Mouse (Mus musculus) hematopoietic stem cell, adult 5-6 weeks (primary cell): ENCODE results near the gene Tmem198b. TPM values are rescaled to one million over a fixed set of nuclear protein-coding genes. Genes with fewer than 3 reads are reported as not detected.
"Not testable (repeated sequence)": the region's sequence is repeated elsewhere in the genome, so short reads cannot be mapped to it uniquely, and the experiment has no call there.

ENCODE experiments used
- ATAC-seq, 2 experiments: fragments of 125-278 bp in 1 of 2; replicated peaks in 1 of 2; 2 replicates each; pipeline ENCODE4 v1.8.0; 2016 to 2017; ENCODE audit warnings: inconsistent platforms in 2 of 2, mild to moderate bottlenecking in 2 of 2, moderate number of reproducible peaks in 2 of 2, low read depth in 1 of 2, moderate TSS enrichment in 1 of 2; ENCODE audit not compliant: low FRiP score in 2 of 2, poor library complexity in 2 of 2, severe bottlenecking in 2 of 2, insufficient read depth in 1 of 2, low TSS enrichment in 1 of 2
- total RNA-seq: library from RNA; stranded (forward); fragments of 172-1452, 232-1000 nt; gene quantifications from 2 replicates; pipeline ENCODE4 v1.2.3, GENCODE M21; 2017

Tmem198b gene
- total RNA-seq = 4.9 and 6.8 TPM in 2 replicates

DNA sequence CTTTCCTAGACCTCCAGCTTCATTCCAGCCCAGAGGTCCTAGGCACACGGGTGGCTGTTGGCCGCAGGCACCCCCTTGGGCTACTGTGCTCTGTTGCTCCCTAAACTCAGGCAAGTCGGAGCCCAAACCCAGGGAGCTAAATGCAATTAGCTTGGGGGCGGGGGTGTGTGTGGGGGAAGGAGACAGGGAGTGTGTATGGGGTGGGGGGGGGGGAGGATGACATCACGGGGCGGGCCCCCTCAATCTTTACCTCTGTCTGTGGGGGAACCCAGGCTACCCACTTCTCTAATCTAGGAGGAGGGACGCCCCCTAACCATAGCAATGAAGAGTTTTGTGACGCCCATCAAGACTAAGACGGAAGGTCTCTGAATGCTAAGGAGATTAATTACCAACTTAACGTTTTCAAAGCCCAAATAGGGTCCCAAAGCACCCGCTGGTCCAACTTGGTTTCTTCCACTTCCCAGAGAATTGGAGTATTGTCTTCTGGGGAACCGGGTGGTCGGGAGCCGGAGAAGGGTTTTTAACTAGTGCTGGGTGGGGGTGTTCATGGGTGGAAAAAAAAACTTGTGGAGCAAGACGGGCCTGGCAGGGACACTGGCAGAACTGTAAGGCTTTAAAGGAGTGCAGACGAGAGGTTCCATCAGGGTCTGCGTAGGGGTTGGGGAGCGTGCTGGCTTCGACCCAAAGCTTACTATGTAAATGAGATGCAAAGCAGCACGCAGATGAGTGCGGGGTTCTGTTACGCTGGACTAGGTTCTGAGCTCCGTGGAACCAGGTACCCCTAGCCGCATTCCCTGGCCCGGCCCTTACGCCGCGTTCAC, at the start of gene Tmem198b:
Tmem198b (minus strand) TSS at position 100 of the 821 bp plus-strand sequence.
- peak; percentile 20 to 34; a peak in 3 of 4 replicates for ATAC-seq

DNA sequence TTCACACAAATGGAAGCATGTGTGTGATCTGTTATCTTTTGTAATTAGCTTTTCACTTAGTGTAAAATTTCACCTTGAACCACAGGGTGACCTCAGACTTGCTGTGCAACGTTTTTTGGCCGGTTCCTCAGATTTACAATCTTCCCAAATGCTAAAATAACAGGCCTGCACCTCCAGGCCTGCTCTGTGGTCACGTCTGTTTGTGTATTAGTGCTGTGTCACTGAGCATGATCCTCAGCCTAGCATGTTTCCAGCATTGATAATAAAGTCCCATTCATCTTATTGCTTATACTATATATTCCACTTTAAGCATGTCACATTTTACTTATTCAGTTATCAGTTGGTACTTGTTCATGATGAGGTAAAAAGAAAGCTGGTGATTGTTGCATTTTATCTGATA, 46.2 kb upstream of the Tmem198b start:
- ATAC-seq = no peak

DNA sequence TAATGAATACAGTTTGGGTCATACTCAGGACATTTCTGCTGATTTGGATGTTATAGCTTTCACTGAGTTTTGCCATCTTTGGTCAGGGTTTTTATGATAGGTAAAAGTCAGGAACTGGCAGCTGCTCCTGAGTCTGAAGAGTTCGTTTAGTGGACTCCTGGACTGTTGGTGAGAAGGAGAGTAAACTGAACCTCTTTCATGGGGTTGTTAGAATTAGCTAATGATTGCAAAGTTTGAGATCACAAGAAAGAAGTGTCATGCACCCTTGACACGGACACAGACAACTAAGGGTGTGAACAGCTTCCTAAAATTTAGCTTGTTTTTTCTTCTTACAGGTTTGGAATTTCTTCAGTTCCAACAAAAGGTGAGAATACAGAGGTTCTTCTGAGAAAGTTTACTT, 44.3 kb upstream of the Tmem198b start:
- no peak for ATAC-seq

DNA sequence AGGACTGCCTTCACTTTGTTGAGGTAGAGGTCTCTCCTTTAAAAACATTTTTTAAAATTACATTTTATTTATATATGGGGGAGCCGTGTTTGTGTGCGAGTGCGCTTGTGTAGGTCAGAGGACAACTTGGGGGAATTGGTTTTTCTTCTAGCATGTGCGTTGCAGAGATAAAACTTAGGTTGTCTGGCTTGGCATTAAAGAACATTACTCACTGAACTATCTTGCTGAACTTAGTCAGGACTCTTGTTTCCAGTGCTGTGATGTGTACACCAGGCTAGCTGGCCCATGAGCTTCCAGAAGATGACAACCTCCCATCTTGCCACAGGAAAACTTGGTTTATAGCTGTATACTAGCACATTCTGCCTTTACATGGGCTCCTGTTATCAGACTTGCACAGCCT, 42.5 kb upstream of the Tmem198b start:
- no peak for ATAC-seq

DNA sequence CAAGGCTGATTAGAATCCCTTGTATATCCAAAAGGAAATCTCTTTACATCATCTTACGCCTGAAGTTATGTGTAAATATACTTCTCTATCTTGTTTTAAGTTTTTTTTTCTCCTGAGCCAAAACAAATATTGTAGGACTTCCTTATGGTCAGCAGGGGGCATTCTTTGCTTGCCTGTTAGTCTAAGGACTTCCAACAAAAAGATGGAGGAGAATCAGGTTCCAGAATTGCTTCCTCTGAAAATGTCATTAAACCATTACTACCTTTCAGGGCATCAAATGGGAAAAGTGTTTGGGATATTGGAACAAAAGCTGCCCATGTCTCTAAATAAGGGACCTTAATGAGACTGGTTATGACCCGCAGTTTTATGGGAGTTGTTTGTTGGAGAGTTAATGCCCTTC, 41.3 kb upstream of the Tmem198b start:
- ATAC-seq = peak in 1 of 2 experiments; percentile 45; a peak in 1 of 4 replicates

DNA sequence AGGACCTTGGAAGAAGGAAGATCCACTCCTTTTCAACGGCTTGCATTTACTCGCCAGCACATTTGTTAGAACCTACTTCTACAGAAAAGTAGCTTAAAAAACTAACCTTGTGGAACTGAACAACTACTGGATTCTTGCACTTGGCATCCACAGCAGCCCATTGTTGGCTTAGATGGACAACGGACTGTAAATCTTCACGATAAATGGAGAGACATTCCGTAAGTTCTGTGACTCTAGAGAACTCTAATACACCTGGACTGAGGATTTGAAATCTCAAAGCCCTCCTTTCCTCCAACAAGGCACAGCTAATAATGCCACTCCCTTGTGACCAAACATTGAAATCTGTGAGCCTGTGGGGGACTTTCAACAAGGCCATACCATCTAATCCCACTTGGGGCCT, 39.1 kb upstream of the Tmem198b start:
- no peak for ATAC-seq

DNA sequence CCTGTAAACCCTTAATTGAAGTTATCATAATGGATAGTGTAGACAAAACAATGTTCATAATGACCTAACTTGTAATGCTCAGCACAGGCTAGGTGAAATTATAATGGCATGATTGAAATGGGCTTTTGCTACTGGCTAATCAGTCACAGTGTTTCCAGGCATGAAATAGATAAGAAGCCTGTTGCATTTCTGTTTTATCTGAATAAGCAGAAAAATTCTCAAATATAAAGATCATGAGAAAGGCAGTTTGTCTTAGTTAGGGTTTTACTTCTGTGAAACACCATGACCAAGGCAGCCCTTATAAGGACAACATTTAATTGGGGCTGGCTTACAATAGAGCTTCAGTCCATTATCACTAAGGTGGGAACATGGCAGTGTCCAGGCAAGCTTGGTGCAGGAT, 36.4 kb upstream of the Tmem198b start:
- no peak for ATAC-seq

DNA sequence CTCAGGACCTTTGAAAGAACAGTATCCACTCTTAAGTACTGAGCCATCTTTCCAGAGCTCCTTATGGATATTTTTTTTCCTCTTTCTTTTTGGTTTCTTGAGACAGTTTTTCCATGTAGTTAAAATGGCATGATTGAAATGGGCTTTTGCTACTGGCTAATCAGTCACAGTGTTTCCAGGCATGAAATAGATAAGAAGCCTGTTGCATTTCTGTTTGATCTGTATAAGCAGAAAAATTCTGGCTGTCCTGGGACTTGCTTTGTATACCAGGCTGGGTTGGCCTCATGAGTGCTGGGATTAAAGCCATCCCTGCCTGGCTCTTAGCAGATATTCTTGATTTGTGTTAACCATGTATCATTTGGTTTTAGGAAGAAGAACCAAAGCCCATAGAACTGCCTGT, 35.3 kb upstream of the Tmem198b start:
- ATAC-seq = no peak

DNA sequence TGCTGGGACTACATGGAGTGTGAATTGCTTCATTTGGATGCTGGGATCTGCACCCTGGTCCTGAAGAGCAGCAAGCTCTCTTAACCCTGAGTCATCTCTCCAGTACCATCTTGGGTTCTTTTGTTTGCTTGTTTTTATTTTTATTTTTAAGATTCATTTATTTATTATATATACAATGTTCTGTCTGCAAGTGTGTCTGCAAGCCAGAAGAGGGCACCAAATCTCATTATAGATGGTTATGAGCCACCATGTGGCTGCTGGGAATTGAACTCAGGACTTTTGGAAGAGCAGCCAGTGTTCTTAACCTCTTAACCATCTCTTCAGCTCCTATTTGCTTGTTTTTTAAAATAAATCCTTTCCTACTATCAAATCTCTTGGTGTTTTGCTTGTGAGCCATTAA, 33.2 kb upstream of the Tmem198b start:
- no peak for ATAC-seq

DNA sequence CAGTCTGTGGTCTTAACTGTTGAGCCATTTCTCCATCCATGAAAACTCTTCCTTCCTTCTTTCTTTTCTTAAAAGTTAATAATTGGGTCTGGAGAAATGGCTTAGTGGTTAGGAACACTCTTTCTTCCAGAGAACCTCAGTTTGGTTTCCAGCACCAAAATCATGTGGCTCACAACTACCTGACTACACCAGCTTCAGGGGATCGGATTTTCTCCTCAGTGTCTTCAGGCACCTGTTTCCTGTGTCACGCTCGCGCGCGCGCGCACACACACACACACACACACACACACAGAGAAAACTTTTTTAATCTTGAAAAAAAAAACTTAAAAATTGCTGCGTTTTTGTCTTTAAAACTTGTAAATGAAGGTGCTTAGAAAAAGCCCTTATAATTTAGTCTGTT, 19.7 kb upstream of the Tmem198b start:
- no peak for ATAC-seq

DNA sequence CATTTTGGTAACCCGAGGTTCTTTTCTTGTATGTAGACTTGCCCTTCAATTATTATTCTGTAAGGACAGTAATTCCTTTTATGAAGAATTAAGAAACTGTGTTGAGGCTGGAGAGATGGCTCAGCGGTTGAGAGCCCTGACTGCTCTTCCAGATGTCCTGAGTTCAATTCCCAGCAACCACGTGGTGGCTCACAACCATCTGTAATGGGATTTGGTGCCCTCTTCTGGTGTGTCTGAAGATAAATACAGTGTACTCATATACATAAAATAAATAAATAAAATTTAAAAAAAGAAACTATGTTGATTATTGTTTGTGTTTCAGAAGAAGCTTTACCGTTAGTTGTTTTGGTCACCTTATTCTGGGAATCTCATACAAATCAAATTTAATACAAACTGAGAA, 18.9 kb upstream of the Tmem198b start:
- not testable (repeated sequence) for ATAC-seq

DNA sequence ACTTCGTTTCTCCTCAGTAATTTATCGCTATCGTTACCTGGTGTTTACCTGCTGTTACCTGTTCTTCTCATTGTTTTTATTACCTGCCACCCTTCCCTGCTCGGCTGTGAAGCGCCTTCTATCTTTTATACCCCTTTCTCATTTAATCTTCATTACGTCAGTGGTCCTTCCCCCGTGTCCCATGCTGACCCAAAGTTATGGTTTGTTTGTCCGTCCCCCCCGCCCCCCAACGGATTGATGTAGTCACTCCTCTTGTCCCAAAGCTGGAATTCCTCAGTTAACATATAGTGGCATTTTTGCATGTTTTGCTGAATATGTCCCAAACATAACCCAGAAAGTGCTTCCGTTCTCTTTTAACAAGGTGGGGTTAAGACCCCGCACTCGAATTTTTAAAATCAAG, 18.0 kb upstream of the Tmem198b start:
- ATAC-seq = no peak

DNA sequence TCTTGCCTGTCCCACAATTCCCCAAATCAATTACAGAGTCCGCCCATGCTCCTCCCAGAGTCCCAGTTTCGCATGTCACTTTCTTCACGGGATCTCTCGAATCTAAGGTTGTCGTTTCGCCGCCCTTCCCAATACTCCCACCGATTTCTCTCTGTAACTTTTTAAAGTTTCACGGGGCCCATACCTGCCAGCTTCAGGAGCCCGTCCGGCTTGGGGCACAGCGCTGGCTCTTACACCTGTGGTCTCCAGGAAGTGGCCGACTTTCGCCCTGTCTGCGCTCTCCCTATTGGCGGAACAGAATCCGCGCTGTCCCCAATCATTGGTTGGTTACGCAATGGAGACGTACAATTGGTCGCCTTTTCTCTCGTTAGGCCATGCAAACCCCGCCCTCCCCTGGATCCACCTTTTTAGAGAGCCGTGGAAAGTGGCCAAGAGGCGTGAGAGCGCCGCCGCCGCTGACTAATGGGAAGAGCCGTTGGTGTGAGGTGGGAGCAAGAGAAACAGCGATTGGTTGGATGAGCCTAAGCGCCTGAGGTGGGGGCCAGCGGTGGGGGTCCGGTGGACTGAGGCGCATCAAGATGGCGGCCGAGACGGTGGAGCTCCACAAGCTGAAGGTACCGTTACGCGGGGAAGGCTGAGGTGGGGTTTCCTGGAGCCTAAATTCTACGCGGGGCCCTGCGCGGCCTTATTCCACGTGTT, 17.3 kb upstream of the Tmem198b start, which contains the start of gene Ormdl2:
Ormdl2 (minus strand) TSS at position 288 of the 699 bp plus-strand sequence.
- peak; percentile 98 to 99 for ATAC-seq

DNA sequence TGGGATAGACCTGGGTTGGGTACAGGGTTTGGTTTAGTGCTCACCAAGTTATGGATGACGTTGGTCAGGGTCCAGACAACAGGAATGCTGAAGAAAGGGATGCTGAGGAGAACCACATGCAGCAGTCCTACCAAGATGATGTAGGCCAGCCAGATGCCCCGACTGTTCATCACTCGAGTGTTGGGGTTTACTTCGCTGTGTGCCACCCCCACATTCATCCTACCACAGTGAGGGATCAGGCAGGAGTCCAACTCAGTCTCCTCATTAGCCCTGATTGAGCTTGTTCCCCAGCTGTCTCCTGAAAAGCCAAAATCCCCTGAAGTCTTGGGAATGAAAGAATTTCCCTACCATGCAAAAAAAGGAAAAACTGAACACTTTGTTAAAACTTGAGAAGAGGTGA, 16.0 kb upstream of the Tmem198b start:
- no peak for ATAC-seq

DNA sequence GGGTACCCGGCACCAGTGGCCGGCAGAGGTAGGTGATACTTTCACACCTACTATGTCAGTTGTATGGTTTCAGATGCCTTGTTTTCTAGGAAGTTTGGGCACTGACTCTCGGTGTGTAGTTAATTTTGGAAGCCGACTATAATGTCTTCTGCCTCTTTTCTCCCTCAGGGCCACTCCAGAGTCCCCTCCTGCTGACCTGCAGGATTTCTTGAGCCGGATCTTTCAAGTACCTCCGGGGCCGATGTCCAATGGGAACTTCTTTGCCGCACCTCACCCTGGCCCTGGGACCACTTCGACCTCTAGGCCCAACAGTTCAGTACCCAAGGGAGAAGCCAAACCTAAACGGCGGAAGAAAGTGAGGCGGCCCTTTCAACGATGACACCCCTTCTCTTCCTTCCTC, 12.9 kb upstream of the Tmem198b start, which contains the start of gene Sarnp:
Sarnp (plus strand) TSS at position 301 of the 400 bp plus-strand sequence.
- no peak for ATAC-seq

DNA sequence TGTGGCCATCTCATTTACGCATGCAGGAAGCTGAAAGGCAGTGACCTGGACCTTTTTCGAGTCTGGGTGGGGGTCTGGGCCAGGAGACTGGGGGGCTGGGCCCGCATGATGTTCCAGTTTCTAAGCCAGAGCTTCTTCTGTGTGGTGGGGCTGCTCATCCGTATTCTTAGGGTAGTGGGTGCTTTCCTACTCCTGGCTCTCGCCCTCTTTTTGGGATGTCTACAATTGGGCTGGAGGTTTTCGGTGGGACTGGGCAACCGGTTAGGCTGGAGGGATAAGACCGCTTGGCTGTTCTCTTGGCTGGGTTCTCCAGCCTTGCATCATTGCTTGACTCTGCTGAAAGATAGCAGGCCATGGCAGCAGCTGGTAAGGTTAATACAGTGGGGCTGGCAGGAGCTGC, 2.8 kb upstream of the Tmem198b start:
- no peak for ATAC-seq

DNA sequence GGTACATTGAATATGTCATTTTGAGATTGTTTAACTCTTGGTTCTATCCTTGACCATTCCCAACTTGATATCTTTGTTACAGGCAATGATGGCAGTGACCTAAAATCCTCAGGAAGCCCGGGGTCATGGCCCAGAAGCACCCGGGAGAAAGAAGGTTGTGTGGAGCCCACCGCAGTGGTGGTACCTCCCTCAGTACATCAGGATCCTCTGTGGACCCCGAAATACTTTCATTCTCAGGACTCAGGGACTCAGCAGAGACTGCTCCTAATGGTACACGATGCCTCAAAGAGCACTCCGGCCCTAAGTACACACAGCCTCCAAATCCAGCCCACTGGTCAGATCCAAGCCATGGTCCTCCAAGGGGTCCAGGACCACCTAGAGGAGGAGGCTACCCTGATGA, 1.9 kb upstream of the Tmem198b start:
- no peak for ATAC-seq
